Mouse (Mus musculus): Measurements from ENCODE around the gene Dlgap4.

GRCm38 (mm10) chr2:156788836-156789235, 175.3 kb downstream of the Dlgap4 start:
- no peak for TF ChIP-seq CTCF (IDR thresholded peaks at IDR 0.05; ENCODE audit: low read depth, low read length)
- no peak for TF ChIP-seq POLR2A (IDR thresholded peaks at IDR 0.05; ENCODE audit: borderline replicate concordance, low read depth, low read length)
